Comparison of ENCODE assay signal across 8 mouse cellular contexts in the genomic region with DNA sequence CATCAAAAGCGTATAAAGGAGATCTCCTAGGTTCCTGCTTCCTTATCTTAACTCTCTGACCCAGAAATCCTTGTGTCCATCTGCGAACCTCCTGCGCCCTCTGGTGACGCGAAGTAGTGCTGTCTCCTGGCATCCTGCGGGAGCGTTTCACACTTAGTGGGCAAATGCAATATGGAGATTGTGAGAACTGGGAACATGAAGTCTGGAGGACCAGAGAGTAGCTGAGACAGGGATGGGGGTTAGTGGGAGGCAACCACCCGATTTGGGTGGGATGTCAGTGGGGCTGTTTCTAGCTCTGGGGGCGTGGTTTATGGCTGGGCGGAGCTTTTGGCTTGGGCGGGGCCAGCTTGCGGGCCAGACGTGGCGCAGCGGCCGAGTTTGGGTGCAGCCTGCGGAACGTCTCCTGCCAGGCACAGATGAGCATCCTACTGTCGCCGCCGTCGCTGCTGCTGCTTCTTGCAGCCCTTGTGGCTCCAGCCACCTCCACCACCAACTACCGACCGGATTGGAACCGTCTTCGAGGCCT. TPM values are rescaled to one million over a fixed set of nuclear protein-coding genes. Genes with fewer than 3 reads are reported as not detected.
DNase-seq lines count a peak whose midpoint lies in the region; ATAC-seq and TF ChIP-seq lines count a peak whose summit lies in the region.

A gene (plus strand): TSS at position 156 of the 526 bp plus-strand sequence.

- H3K9ac ChIP-seq in heart, embryonic 15.5 days, result peak within 1 kb of the TSS; percentile 71
- H3K9ac ChIP-seq in liver, embryonic 14.5 days (replicated peaks), result peak within 1 kb of the TSS; percentile 52
- H3K9ac ChIP-seq in neural tube, embryonic 11.5 days (ENCODE audit: low read length), result peak within 1 kb of the TSS; percentile 54
- peak within 1 kb of the TSS; percentile 74 for H3K9ac ChIP-seq in stomach, postnatal 0 days (ENCODE audit: low read length)

- H3K36me3 ChIP-seq in forebrain, embryonic 10.5 days (replicated peaks), result peaks cover 2% of the 10 kb centered on the region; the same call in 1 of the 2 replicates
- no peaks in the 10 kb centered on the region; the same call in 1 of the 2 replicates for H3K36me3 ChIP-seq in heart, embryonic 15.5 days
- no peaks in the 10 kb centered on the region for H3K36me3 ChIP-seq in liver, embryonic 14.5 days (replicated peaks; ENCODE audit: control insufficient read depth, insufficient read depth, low read depth)
- no peaks in the 10 kb centered on the region for H3K36me3 ChIP-seq in neural tube, embryonic 11.5 days (ENCODE audit: control insufficient read depth, insufficient read depth, low read length)
- 0 out of 2 replicates have a peak, but pooled peaks cover under 1% of the 10 kb centered on the region for H3K36me3 ChIP-seq in stomach, postnatal 0 days (ENCODE audit: control insufficient read depth, insufficient read depth, low read length)

- no peak for TF ChIP-seq EP300 in liver, embryonic 14.5 days (IDR thresholded peaks at IDR 0.05; ENCODE audit: low read depth)
- TF ChIP-seq EP300 in stomach, postnatal 0 days (optimal IDR thresholded peaks at IDR 0.05), result no peak

- peak; percentile 91 for TF ChIP-seq CTCF in liver, embryonic 14.5 days (IDR thresholded peaks at IDR 0.05; ENCODE audit: low read depth)
- peak; percentile 100 for TF ChIP-seq CTCF in stomach, postnatal 0 days (IDR thresholded peaks at IDR 0.05; ENCODE audit: low read depth)

- H3K4me2 ChIP-seq in heart, embryonic 15.5 days, result peak within 1 kb of the TSS; percentile 87
- H3K4me2 ChIP-seq in liver, embryonic 14.5 days (ENCODE audit: low read depth), result peak within 1 kb of the TSS; percentile 62
- H3K4me2 ChIP-seq in neural tube, embryonic 11.5 days (ENCODE audit: low read depth), result peak within 1 kb of the TSS; percentile 57
- H3K4me2 ChIP-seq in stomach, postnatal 0 days (replicated peaks; ENCODE audit: low read depth), result peak within 1 kb of the TSS; percentile 61

- WGBS in forebrain, embryonic 10.5 days, result under 1% methylated on average over 26 of the region's 26 CpGs
- WGBS in heart, embryonic 15.5 days, result under 1% methylated on average over 26 of the region's 26 CpGs
- WGBS in liver, embryonic 14.5 days (ENCODE audit: insufficient replicate concordance), result under 1% methylated on average over 26 of the region's 26 CpGs
- WGBS in neural tube, embryonic 11.5 days, result under 1% methylated on average over 26 of the region's 26 CpGs
- under 1% methylated on average over 26 of the region's 26 CpGs for WGBS in stomach, postnatal 0 days

- H3K4me1 ChIP-seq in forebrain, embryonic 10.5 days, result peaks cover 37% of the 10 kb centered on the region
- peaks cover 49% of the 10 kb centered on the region for H3K4me1 ChIP-seq in heart, embryonic 15.5 days (replicated peaks)
- H3K4me1 ChIP-seq in liver, embryonic 14.5 days (replicated peaks; ENCODE audit: control insufficient read depth in 2 of 2, insufficient read depth in 2 of 2, low read length in 1 of 2), result peaks cover 2 to 8% of the 10 kb centered on the region in 2 experiments; a peak in 3 of 4 replicates
- peaks cover 6% of the 10 kb centered on the region for H3K4me1 ChIP-seq in neural tube, embryonic 11.5 days (ENCODE audit: control insufficient read depth, insufficient read depth, low read length)
- H3K4me1 ChIP-seq in stomach, postnatal 0 days (replicated peaks; ENCODE audit: control insufficient read depth, insufficient read depth), result peaks cover 9% of the 10 kb centered on the region

- peak within 1 kb of the TSS; percentile 56 for H3K4me3 ChIP-seq in forebrain, embryonic 10.5 days
- H3K4me3 ChIP-seq in heart, embryonic 15.5 days, result peak within 1 kb of the TSS; percentile 67
- H3K4me3 ChIP-seq in liver, embryonic 14.5 days (ENCODE audit: insufficient read depth in 1 of 2, low read depth in 2 of 2, low read length in 2 of 2), result peak within 1 kb of the TSS; percentile 41 to 44
- peak within 1 kb of the TSS; percentile 46 for H3K4me3 ChIP-seq in neural tube, embryonic 11.5 days (ENCODE audit: low read depth, low read length)
- H3K4me3 ChIP-seq in stomach, postnatal 0 days (ENCODE audit: low read depth, low read length), result peak within 1 kb of the TSS; percentile 54

- peak within 1 kb of the TSS; percentile 72 for H3K27ac ChIP-seq in forebrain, embryonic 10.5 days
- peak within 1 kb of the TSS; percentile 74 for H3K27ac ChIP-seq in heart, embryonic 15.5 days
- H3K27ac ChIP-seq in liver, embryonic 14.5 days, result no peak within 1 kb of the TSS
- no peak within 1 kb of the TSS for H3K27ac ChIP-seq in neural tube, embryonic 11.5 days (ENCODE audit: low read depth, low read length)
- H3K27ac ChIP-seq in stomach, postnatal 0 days (replicated peaks), result peak within 1 kb of the TSS; percentile 78

- peak; percentile 77 for ATAC-seq in CD4-positive, CD25-positive, alpha-beta regulatory T cell, adult 4 months
- peak; percentile 84 for ATAC-seq in heart, embryonic 15.5 days (replicated peaks; ENCODE audit: insufficient number of reproducible peaks, insufficient read depth, low FRiP score, low read depth)
- ATAC-seq in liver, embryonic 14.5 days (ENCODE audit: insufficient read depth), result peak; percentile 71
- ATAC-seq in neural tube, embryonic 11.5 days (ENCODE audit: insufficient read depth, low FRiP score, low TSS enrichment), result peak; percentile 67
- peak; percentile 82 for ATAC-seq in stomach, postnatal 0 days (ENCODE audit: low FRiP score, low TSS enrichment)

- no peaks in the 10 kb centered on the region for H3K9me3 ChIP-seq in forebrain, embryonic 10.5 days
- no peaks in the 10 kb centered on the region for H3K9me3 ChIP-seq in heart, embryonic 15.5 days (replicated peaks)
- H3K9me3 ChIP-seq in liver, embryonic 14.5 days (ENCODE audit: control insufficient read depth, low read length), result no peaks in the 10 kb centered on the region
- no peaks in the 10 kb centered on the region for H3K9me3 ChIP-seq in neural tube, embryonic 11.5 days (ENCODE audit: control insufficient read depth, low read length)
- no peaks in the 10 kb centered on the region for H3K9me3 ChIP-seq in stomach, postnatal 0 days (ENCODE audit: control insufficient read depth, low read length)

- DNase-seq in c-Kit-negative CD71-positive TER-119-positive erythroid progenitor cells, embryonic 14.5 days (ENCODE audit: low read depth, low spot score), result peak; percentile 36
- DNase-seq in forebrain, embryonic 10.5 days (ENCODE audit: extremely low spot score, low spot score), result peak; percentile 83
- DNase-seq in kidney, postnatal 25 days, result peak; percentile 90 to 94
- peak; percentile 49 to 64 (median 50) for DNase-seq in liver, embryonic 14.5 days (ENCODE audit: low read depth in 3 of 3, low spot score in 3 of 3)
- peak; percentile 90 for DNase-seq in neural tube, embryonic 11.5 days (ENCODE audit: low spot score)
- peak; percentile 86 for DNase-seq in stomach, postnatal 0 days (ENCODE audit: low spot score)

- peaks cover 46% of the 10 kb centered on the region for H3K27me3 ChIP-seq in forebrain, embryonic 10.5 days (ENCODE audit: poor library complexity, severe bottlenecking)
- no peaks in the 10 kb centered on the region for H3K27me3 ChIP-seq in heart, embryonic 15.5 days
- H3K27me3 ChIP-seq in liver, embryonic 14.5 days (ENCODE audit: control insufficient read depth, insufficient read depth, low read length), result peaks cover 31% of the 10 kb centered on the region
- peaks cover 15% of the 10 kb centered on the region for H3K27me3 ChIP-seq in neural tube, embryonic 11.5 days (ENCODE audit: control insufficient read depth, insufficient read depth, low read length)
- no peaks in the 10 kb centered on the region for H3K27me3 ChIP-seq in stomach, postnatal 0 days (ENCODE audit: control insufficient read depth, insufficient read depth, low read length)

RNA-seq across cellular contexts. Expression of the gene that starts here (rescaled TPM):
- polyA plus RNA-seq in CD4-positive, CD25-positive, alpha-beta regulatory T cell, adult 4 months (2017; shearing (Covaris generic)), result 1 to 10 TPM; 7.6 to 8.9 TPM
- 36.1 and 37.9 TPM in 2 replicates for polyA plus RNA-seq in forebrain, embryonic 10.5 days (2016; fragmentation: Nextera tagmentation; extraction: Ambion mirVana)
- polyA plus RNA-seq in heart, embryonic 15.5 days (2015; fragmentation: Nextera tagmentation; extraction: Ambion mirVana), result 132 and 138 TPM in 2 replicates
- 8.5 and 12.2 TPM in 2 replicates for polyA plus RNA-seq in liver, embryonic 14.5 days (2012; rRNA removed)
- 9.4 and 10.3 TPM in 2 replicates for polyA plus RNA-seq in liver, embryonic 14.5 days (2014; fragmentation: Nextera tagmentation; extraction: Ambion mirVana)
- 57.7 and 57.8 TPM in 2 replicates for polyA plus RNA-seq in neural tube, embryonic 11.5 days (2014; fragmentation: Nextera tagmentation; extraction: Ambion mirVana)
- polyA plus RNA-seq in stomach, postnatal 0 days (2015; fragmentation: Nextera tagmentation; extraction: Ambion mirVana), result 179 and 191 TPM in 2 replicates

Comparison
In these comparisons a context has a peak if more than half of its experiments do, and no peak if none do; other contexts are left out.
1. DNase-seq: peak in every context shown above with its lines; median percentile 92 in kidney, postnatal 25 days; 90 in neural tube, embryonic 11.5 days; 86 in stomach, postnatal 0 days; 83 in forebrain, embryonic 10.5 days; 50 in liver, embryonic 14.5 days; 36 in c-Kit-negative CD71-positive TER-119-positive erythroid progenitor cells, embryonic 14.5 days.
2. H3K27ac ChIP-seq: peak in forebrain, embryonic 10.5 days (single experiment), heart, embryonic 15.5 days (single experiment) and stomach, postnatal 0 days (single experiment); none in liver, embryonic 14.5 days (single experiment) and neural tube, embryonic 11.5 days (single experiment).
3. Peak in every context shown above with its lines, with median percentiles within 50 percentile points of each other: ATAC-seq, H3K4me3 ChIP-seq, H3K4me2 ChIP-seq and H3K9ac ChIP-seq.